Mouse (Mus musculus): ENCODE data around the gene Usp43. TPM values are rescaled to one million over a fixed set of nuclear protein-coding genes. Genes with fewer than 3 reads are reported as not detected.

The Usp43 gene
- polyA plus RNA-seq, 1 experiment from 2014 or later, result 1.2 TPM

- H3K36me3 ChIP-seq (replicated peaks), result no peaks in the 10 kb centered on the region
- no peak overlapping the region for H3K27ac ChIP-seq (replicated peaks)
- no peaks in the 10 kb centered on the region for H3K27me3 ChIP-seq (replicated peaks; ENCODE audit: low read depth, poor library complexity, severe bottlenecking)
- peaks cover 5% of the 10 kb centered on the region; the same call in 1 of the 2 replicates for H3K4me1 ChIP-seq
- H3K4me3 ChIP-seq, result no peak overlapping the region
- WGBS, result 79% methylated on average over 5 of the region's 5 CpGs
- DNase-seq (ENCODE audit: low spot score), result no peak
- H3K9me3 ChIP-seq, result no peaks in the 10 kb centered on the region
Observed at GRCm38 (mm10) chr11:67831820-67832219, 90.1 kb downstream of the Usp43 start.

- peaks cover 5% of the 10 kb centered on the region; the same call in 1 of the 2 replicates for H3K4me1 ChIP-seq
- 86% methylated on average over 6 of the region's 6 CpGs for WGBS
- no peaks in the 10 kb centered on the region for H3K27me3 ChIP-seq (replicated peaks; ENCODE audit: low read depth, poor library complexity, severe bottlenecking)
- H3K9me3 ChIP-seq, result no peaks in the 10 kb centered on the region
- no peak overlapping the region for H3K4me3 ChIP-seq
- no peak for DNase-seq (ENCODE audit: low spot score)
- no peaks in the 10 kb centered on the region for H3K36me3 ChIP-seq (replicated peaks)
- no peak overlapping the region for H3K27ac ChIP-seq (replicated peaks)
Observed at GRCm38 (mm10) chr11:67829530-67829929, 92.4 kb downstream of the Usp43 start.

- 61% methylated on average over 12 of the region's 12 CpGs for WGBS
- Histone ChIP-seq H3K36me3 (replicated peaks) (no peaks in the 10 kb centered on the region), H3K4me1 (peaks cover 5% of the 10 kb centered on the region; the same call in 1 of the 2 replicates), H3K27me3 (replicated peaks; ENCODE audit: low read depth, poor library complexity, severe bottlenecking) (no peaks in the 10 kb centered on the region), H3K9me3 (no peaks in the 10 kb centered on the region), H3K4me3 (no peak overlapping the region), H3K27ac (replicated peaks) (no peak overlapping the region)
- DNase-seq (ENCODE audit: low spot score), result no peak
Observed at GRCm38 (mm10) chr11:67828360-67829059, 93.4 kb downstream of the Usp43 start.

GRCm38 (mm10) chr11:67821560-67821959 lies 100.4 kb downstream of the Usp43 start:
- H3K4me3 ChIP-seq, result no peak overlapping the region
- peaks cover 13% of the 10 kb centered on the region for H3K4me1 ChIP-seq
- H3K27ac ChIP-seq (replicated peaks), result no peak overlapping the region
- no peak for DNase-seq (ENCODE audit: low spot score)
- no peaks in the 10 kb centered on the region for H3K9me3 ChIP-seq
- 89% methylated on average over 6 of the region's 6 CpGs for WGBS
- H3K36me3 ChIP-seq (replicated peaks), result no peaks in the 10 kb centered on the region
- H3K27me3 ChIP-seq (replicated peaks; ENCODE audit: low read depth, poor library complexity, severe bottlenecking), result no peaks in the 10 kb centered on the region

- WGBS, result 12% methylated on average over 4 of the region's 4 CpGs
- Histone ChIP-seq H3K27ac (replicated peaks) (peak overlapping the region; percentile 40; the same call in 1 of the 2 replicates), H3K4me1 (peaks cover 13% of the 10 kb centered on the region), H3K27me3 (replicated peaks; ENCODE audit: low read depth, poor library complexity, severe bottlenecking) (no peaks in the 10 kb centered on the region), H3K4me3 (no peak overlapping the region), H3K9me3 (no peaks in the 10 kb centered on the region), H3K36me3 (replicated peaks) (no peaks in the 10 kb centered on the region)
- DNase-seq (ENCODE audit: low spot score), result peak; percentile 75
Observed at GRCm38 (mm10) chr11:67820221-67820620, 101.7 kb downstream of the Usp43 start.

- Histone ChIP-seq H3K9me3 (no peaks in the 10 kb centered on the region), H3K27me3 (replicated peaks; ENCODE audit: low read depth, poor library complexity, severe bottlenecking) (no peaks in the 10 kb centered on the region), H3K36me3 (replicated peaks) (no peaks in the 10 kb centered on the region), H3K27ac (replicated peaks) (peak overlapping the region; percentile 40; the same call in 1 of the 2 replicates), H3K4me1 (peaks cover 13% of the 10 kb centered on the region), H3K4me3 (peak overlapping the region; percentile 37; the same call in 1 of the 2 replicates)
- WGBS, result 18% methylated on average over 5 of the region's 5 CpGs
- peak; percentile 52 for DNase-seq (ENCODE audit: low spot score)
Observed at GRCm38 (mm10) chr11:67819604-67820003, 102.3 kb downstream of the Usp43 start.

GRCm38 (mm10) chr11:67811535-67811934 lies 110.4 kb downstream of the Usp43 start:
- no peak for DNase-seq (ENCODE audit: low spot score)
- Histone ChIP-seq H3K9me3 (no peaks in the 10 kb centered on the region), H3K27me3 (replicated peaks; ENCODE audit: low read depth, poor library complexity, severe bottlenecking) (no peaks in the 10 kb centered on the region), H3K4me3 (no peak overlapping the region), H3K4me1 (no peaks in the 10 kb centered on the region), H3K27ac (replicated peaks) (no peak overlapping the region), H3K36me3 (replicated peaks) (no peaks in the 10 kb centered on the region)
- 79% methylated on average over 6 of the region's 6 CpGs for WGBS

- H3K4me3 ChIP-seq, result no peak overlapping the region
- H3K27ac ChIP-seq (replicated peaks), result no peak overlapping the region
- DNase-seq (ENCODE audit: low spot score), result no peak
- H3K4me1 ChIP-seq, result no peaks in the 10 kb centered on the region
- no peaks in the 10 kb centered on the region for H3K27me3 ChIP-seq (replicated peaks; ENCODE audit: low read depth, poor library complexity, severe bottlenecking)
- 84% methylated on average over 5 of the region's 5 CpGs for WGBS
- no peaks in the 10 kb centered on the region for H3K36me3 ChIP-seq (replicated peaks)
- no peaks in the 10 kb centered on the region for H3K9me3 ChIP-seq
Observed at GRCm38 (mm10) chr11:67808051-67808450, 113.9 kb downstream of the Usp43 start.

GRCm38 (mm10) chr11:67806832-67807597 lies 114.9 kb downstream of the Usp43 start:
- H3K36me3 ChIP-seq (replicated peaks), result no peaks in the 10 kb centered on the region
- no peaks in the 10 kb centered on the region for H3K27me3 ChIP-seq (replicated peaks; ENCODE audit: low read depth, poor library complexity, severe bottlenecking)
- H3K4me3 ChIP-seq, result no peak overlapping the region
- no peak for DNase-seq (ENCODE audit: low spot score)
- no peaks in the 10 kb centered on the region for H3K4me1 ChIP-seq
- no peaks in the 10 kb centered on the region for H3K9me3 ChIP-seq
- WGBS, result 83% methylated on average over 11 of the region's 11 CpGs
- no peak overlapping the region for H3K27ac ChIP-seq (replicated peaks)

GRCm38 (mm10) chr11:67805538-67805937 lies 116.4 kb downstream of the Usp43 start:
- Histone ChIP-seq H3K4me3 (no peak overlapping the region), H3K9me3 (no peaks in the 10 kb centered on the region), H3K27me3 (replicated peaks; ENCODE audit: low read depth, poor library complexity, severe bottlenecking) (no peaks in the 10 kb centered on the region), H3K36me3 (replicated peaks) (no peaks in the 10 kb centered on the region), H3K4me1 (no peaks in the 10 kb centered on the region), H3K27ac (replicated peaks) (no peak overlapping the region)
- DNase-seq (ENCODE audit: low spot score), result no peak
- WGBS, result 80% methylated on average over 1 of the region's 1 CpGs

Data from embryonic facial prominence, embryonic 10.5 days (tissue).